Mouse (Mus musculus): ENCODE data around the gene Gm13691.
"Not testable (repeated sequence)": the region's sequence is repeated elsewhere in the genome, so short reads cannot be mapped to it uniquely, and the experiment has no call there.

DNA sequence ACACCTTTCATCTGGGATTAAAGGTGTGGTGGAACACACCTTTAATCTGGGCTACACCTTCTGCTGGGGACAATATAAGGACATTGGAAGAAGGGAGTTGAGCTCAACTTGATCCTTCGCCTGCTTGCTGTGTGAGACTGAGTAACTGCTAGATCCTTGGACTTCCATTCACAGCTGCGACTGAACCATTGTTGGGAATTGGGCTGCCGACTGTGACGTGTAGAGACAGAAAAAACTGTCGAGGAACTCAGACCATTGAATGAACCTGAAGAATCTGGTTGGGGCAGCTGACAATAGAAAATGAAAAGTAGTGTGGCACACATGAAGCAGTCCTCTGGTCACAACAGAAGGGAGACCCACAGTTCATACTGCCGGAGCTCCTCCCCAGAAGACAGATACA, at the start of gene Gm13691:
- not testable (repeated sequence) for TF ChIP-seq CTCF (IDR thresholded peaks at IDR 0.05; ENCODE audit: low read depth, low read length); POLR2A (IDR thresholded peaks at IDR 0.05; ENCODE audit: extremely low read depth, insufficient read depth, low read length)
